Mouse (Mus musculus) liver, embryonic 13.5 days (tissue): ENCODE measurements at regions not wholly inside any gene's neighbourhood (a gene's known extent, or its start where the extent isn't known, plus 50 kb on each side); places are given as distances from the start of the nearest gene placed in this dataset.
"Not testable (repeated sequence)": the region's sequence is repeated elsewhere in the genome, so short reads cannot be mapped to it uniquely, and the experiment has no call there.

Experiments
- ATAC-seq: fragments of 200-750 bp; cut with Nextera tagmentation; 2 replicates; pipeline ENCODE4 v1.8.0; 2017; ENCODE audit warnings: low read depth, mild to moderate bottlenecking, moderate number of reproducible peaks, moderate library complexity
- DNase-seq: peaks from one replicate; pipeline ENCODE4 v3.0.0; 2022
- H3K27ac ChIP-seq: fragments of 300-500 bp; sonication (generic); 2 replicates; pipeline ENCODE4 v1.5.1; 2015; ENCODE audit warnings: moderate library complexity, mild to moderate bottlenecking, inconsistent platforms
- H3K27me3 ChIP-seq: fragments of 300-500 bp; sonication (generic); 2 replicates; pipeline ENCODE4 v1.6.1; 2015; ENCODE audit warnings: mild to moderate bottlenecking, inconsistent platforms
- H3K36me3 ChIP-seq: fragments of 300-500 bp; sonication (generic); 2 replicates; pipeline ENCODE4 v1.6.1; 2015; ENCODE audit warnings: mild to moderate bottlenecking, inconsistent platforms
- H3K4me1 ChIP-seq: fragments of 300-500 bp; sonication (generic); replicated peaks from 2 replicates; pipeline ENCODE4 v1.6.1; 2015; ENCODE audit warnings: inconsistent platforms
- H3K4me2 ChIP-seq: fragments of 300-500 bp; sonication (generic); 2 replicates; pipeline ENCODE4 v1.6.1; 2015; ENCODE audit warnings: inconsistent platforms, mild to moderate bottlenecking, moderate library complexity
- H3K4me3 ChIP-seq: fragments of 300-500 bp; sonication (generic); replicated peaks from 2 replicates; pipeline ENCODE4 v1.5.1; 2015; ENCODE audit warnings: mild to moderate bottlenecking, inconsistent platforms
- H3K9ac ChIP-seq: fragments of 300-500 bp; sonication (generic); 2 replicates; pipeline ENCODE4 v1.6.1; 2015; ENCODE audit warnings: mild to moderate bottlenecking, inconsistent platforms
- H3K9me3 ChIP-seq: fragments of 300-500 bp; sonication (generic); replicated peaks from 2 replicates; pipeline ENCODE4 v1.6.1; 2016; ENCODE audit warnings: inconsistent platforms
- WGBS: fragments of 180-500 bp; shearing (Covaris S2); methylation state at CpG from one replicate; pipeline ENCODE4 v1.1.7; 2015; ENCODE audit not compliant: insufficient replicate concordance; 5-methylcytosine and 5-hydroxymethylcytosine counted together

- H3K4me3 ChIP-seq, H3K27me3 ChIP-seq, H3K9me3 ChIP-seq, DNase-seq, H3K36me3 ChIP-seq, ATAC-seq, H3K9ac ChIP-seq, H3K27ac ChIP-seq, H3K4me2 ChIP-seq, H3K4me1 ChIP-seq: not testable (repeated sequence)
- WGBS, result 19% methylated on average over 1 of the region's 1 CpGs
These were observed 84.3 kb downstream of the 1810013L24Rik start for GRCm38 (mm10) chr16:8914183-8914582.

GRCm38 (mm10) chr16:8916091-8916490 is 86.2 kb downstream of the 1810013L24Rik start:
- Histone ChIP-seq H3K4me1 (no peaks in the 10 kb centered on the region), H3K9ac (no peak overlapping the region), H3K27ac (no peak overlapping the region), H3K27me3 (no peaks in the 10 kb centered on the region), H3K4me2 (no peak overlapping the region), H3K9me3 (no peaks in the 10 kb centered on the region), H3K36me3 (no peaks in the 10 kb centered on the region), H3K4me3 (no peak overlapping the region)
- no peak for DNase-seq
- ATAC-seq, result no peak
- 43% methylated on average over 7 of the region's 7 CpGs for WGBS

GRCm38 (mm10) chr16:8918741-8919535 is 89.0 kb downstream of the 1810013L24Rik start:
- no peaks in the 10 kb centered on the region for H3K4me1 ChIP-seq
- no peak overlapping the region for H3K4me2 ChIP-seq
- H3K9me3 ChIP-seq, result no peaks in the 10 kb centered on the region
- no peak overlapping the region for H3K4me3 ChIP-seq
- no peaks in the 10 kb centered on the region for H3K36me3 ChIP-seq
- H3K27me3 ChIP-seq, result no peaks in the 10 kb centered on the region
- H3K9ac ChIP-seq, result no peak overlapping the region
- 67% methylated on average over 9 of the region's 9 CpGs for WGBS
- no peak for ATAC-seq
- no peak for DNase-seq
- no peak overlapping the region for H3K27ac ChIP-seq

GRCm38 (mm10) chr16:8924732-8925131 is 94.8 kb downstream of the 1810013L24Rik start:
- Histone ChIP-seq H3K27ac (no peak overlapping the region), H3K4me3 (no peak overlapping the region), H3K4me1 (no peaks in the 10 kb centered on the region), H3K9me3 (no peaks in the 10 kb centered on the region), H3K36me3 (no peaks in the 10 kb centered on the region), H3K9ac (no peak overlapping the region), H3K4me2 (no peak overlapping the region), H3K27me3 (no peaks in the 10 kb centered on the region)
- ATAC-seq, result no peak
- WGBS, result 66% methylated on average over 4 of the region's 4 CpGs
- DNase-seq, result no peak

DNA sequence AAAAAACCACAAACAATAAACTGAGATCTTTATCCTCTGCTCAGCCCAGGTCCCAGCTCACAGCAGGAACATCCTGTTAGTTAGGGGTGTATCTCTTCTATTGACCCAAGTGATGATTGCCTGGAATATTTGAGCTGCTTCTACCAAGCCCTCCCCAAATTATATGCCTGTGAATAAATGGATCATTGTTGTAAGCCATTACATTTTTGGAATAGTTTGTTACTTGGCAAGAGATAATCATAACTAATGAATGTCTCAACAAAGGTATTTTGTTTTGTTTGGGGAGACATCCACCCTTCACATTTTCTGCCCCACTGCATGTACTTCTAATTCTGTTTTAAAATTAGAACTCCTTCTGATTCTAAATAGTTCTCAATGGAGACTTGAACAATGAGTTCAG is 102.1 kb downstream of the 1810013L24Rik start:
- no peaks in the 10 kb centered on the region for H3K36me3 ChIP-seq

DNA sequence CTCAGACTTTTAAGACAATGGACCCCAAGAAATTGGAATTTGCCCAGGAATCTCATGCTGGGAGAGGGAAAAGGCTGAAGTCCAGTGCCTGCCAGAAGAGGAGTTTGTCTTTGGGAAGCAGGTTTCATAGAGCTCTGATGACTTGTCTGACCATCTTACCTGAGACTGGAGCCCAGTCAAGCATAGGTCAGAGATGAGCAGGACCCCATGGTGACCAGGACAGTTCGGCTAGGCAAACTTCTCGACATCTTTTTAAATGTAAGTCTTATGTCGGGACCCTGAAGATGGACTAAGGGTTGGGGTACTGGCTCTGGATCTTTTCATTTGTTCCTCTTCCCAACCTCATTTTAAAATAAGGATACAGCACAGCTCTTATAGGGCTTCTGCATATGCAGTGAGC is 103.2 kb downstream of the 1810013L24Rik start:
- Histone ChIP-seq H3K4me1 (no peaks in the 10 kb centered on the region), H3K27ac (no peak overlapping the region), H3K9me3 (no peaks in the 10 kb centered on the region), H3K27me3 (no peaks in the 10 kb centered on the region), H3K4me2 (no peak overlapping the region), H3K4me3 (no peak overlapping the region), H3K9ac (no peak overlapping the region), H3K36me3 (no peaks in the 10 kb centered on the region)
- WGBS, result 86% methylated on average over 3 of the region's 3 CpGs
- ATAC-seq (no peak), DNase-seq (no peak)

More for the DNA sequence above, 102.1 kb downstream of the 1810013L24Rik start:
- no peak overlapping the region for H3K4me2 ChIP-seq
- H3K27ac ChIP-seq, result no peak overlapping the region
- no peak overlapping the region for H3K4me3 ChIP-seq
- no peaks in the 10 kb centered on the region for H3K9me3 ChIP-seq
- no peaks in the 10 kb centered on the region for H3K27me3 ChIP-seq
- ATAC-seq (no peak), DNase-seq (no peak)
- no peak overlapping the region for H3K9ac ChIP-seq
- no peaks in the 10 kb centered on the region for H3K4me1 ChIP-seq

DNA sequence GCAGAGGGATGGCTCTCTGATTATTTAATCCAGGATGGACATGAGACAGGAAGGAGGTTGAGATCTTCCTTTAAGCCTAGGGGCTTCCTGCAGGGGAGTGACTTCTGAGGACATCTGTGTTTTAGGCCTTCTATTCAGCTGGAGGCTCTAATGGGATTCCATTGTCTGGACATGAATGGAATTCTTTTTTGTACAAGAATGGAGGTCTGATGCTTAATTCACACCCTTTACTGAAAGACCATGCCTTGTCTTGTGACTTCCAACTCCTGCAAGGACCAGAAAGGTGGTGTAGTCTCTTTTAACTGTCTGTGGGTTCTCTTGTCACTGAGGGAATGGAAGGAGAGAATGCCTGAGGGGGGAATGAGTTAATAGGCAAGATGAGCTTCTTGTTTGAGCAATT is 106.5 kb downstream of the 1810013L24Rik start:
- H3K9ac ChIP-seq, result no peak overlapping the region
- H3K27ac ChIP-seq, result no peak overlapping the region
- H3K27me3 ChIP-seq, result no peaks in the 10 kb centered on the region
- H3K36me3 ChIP-seq, result no peaks in the 10 kb centered on the region
- no peak for ATAC-seq
- H3K4me1 ChIP-seq, result no peaks in the 10 kb centered on the region
- no peaks in the 10 kb centered on the region for H3K9me3 ChIP-seq
- no peak for DNase-seq
- no peak overlapping the region for H3K4me2 ChIP-seq
- no peak overlapping the region for H3K4me3 ChIP-seq

- Histone ChIP-seq H3K4me1 (no peaks in the 10 kb centered on the region), H3K27ac (no peak overlapping the region), H3K4me3 (no peak overlapping the region), H3K4me2 (no peak overlapping the region), H3K36me3 (no peaks in the 10 kb centered on the region), H3K9me3 (no peaks in the 10 kb centered on the region), H3K9ac (no peak overlapping the region), H3K27me3 (no peaks in the 10 kb centered on the region)
- 29% methylated on average over 5 of the region's 5 CpGs for WGBS
- ATAC-seq (no peak), DNase-seq (no peak)
These were observed 108.6 kb downstream of the 1810013L24Rik start for GRCm38 (mm10) chr16:8938516-8938915.

DNA sequence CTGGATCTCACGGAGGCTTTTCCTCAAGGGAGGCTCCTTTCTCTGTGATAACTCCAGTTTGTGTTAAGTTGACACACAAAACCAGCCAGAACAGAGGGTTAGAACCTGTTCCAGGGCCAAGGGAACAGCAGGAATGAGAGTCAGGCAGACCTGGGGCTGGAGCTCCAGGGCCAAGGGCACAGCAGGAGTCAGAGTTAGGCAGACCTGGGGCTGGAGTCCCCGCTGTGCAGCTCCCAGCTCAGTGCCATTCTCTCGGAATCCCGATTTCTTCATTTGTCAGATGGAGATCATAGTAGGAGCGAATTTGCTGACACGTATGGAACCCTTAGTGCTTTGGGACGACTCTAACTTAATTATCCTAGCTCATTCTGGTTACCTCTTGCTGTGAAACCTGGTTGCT is 109.2 kb downstream of the 1810013L24Rik start:
- Histone ChIP-seq H3K4me2 (no peak overlapping the region), H3K27me3 (no peaks in the 10 kb centered on the region), H3K4me1 (no peaks in the 10 kb centered on the region), H3K9ac (no peak overlapping the region), H3K36me3 (no peaks in the 10 kb centered on the region), H3K4me3 (no peak overlapping the region), H3K9me3 (no peaks in the 10 kb centered on the region), H3K27ac (no peak overlapping the region)
- ATAC-seq (no peak), DNase-seq (no peak)
- WGBS, result 23% methylated on average over 7 of the region's 7 CpGs

DNA sequence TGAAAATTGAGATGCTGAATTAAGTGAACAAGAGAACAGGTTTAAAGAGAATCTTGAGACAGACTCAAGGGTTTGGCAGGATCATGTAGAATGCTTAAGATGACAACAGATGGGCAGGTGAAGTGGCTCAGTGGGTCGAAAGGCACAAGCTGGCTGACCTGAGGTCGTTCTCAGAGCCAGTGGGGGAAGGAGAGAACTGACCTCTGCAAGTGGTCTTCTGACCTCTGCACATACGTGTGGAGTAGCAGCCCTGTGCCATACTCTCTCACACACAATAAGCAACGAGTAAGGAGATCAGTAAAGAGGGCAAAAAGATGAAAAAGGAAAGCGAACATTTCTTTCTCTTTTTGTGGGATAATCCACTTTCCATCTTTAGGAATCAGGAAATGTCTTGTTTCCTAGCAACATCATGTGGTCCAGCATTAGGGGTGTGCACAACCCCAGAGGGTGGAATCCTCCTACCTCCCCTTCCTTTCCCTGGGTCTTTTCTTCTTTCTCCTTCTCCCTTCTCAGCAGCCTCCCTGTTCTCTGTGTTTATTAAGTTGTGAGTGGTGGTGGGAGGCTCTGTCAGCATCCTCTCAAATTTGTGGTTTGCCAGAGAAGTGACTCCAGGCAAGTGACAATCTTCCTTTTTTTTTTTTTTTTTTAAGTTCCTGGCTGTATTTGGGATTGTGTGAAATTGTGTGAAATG is 114.7 kb downstream of the 1810013L24Rik start:
- no peaks in the 10 kb centered on the region for H3K4me1 ChIP-seq
- H3K36me3 ChIP-seq, result no peaks in the 10 kb centered on the region
- H3K27me3 ChIP-seq, result no peaks in the 10 kb centered on the region
- 46% methylated on average over 5 of the region's 5 CpGs for WGBS
- no peak overlapping the region for H3K4me2 ChIP-seq
- H3K9me3 ChIP-seq, result no peaks in the 10 kb centered on the region
- no peak overlapping the region for H3K27ac ChIP-seq
- no peak overlapping the region for H3K4me3 ChIP-seq
- DNase-seq (no peak), ATAC-seq (no peak)
- no peak overlapping the region for H3K9ac ChIP-seq

DNA sequence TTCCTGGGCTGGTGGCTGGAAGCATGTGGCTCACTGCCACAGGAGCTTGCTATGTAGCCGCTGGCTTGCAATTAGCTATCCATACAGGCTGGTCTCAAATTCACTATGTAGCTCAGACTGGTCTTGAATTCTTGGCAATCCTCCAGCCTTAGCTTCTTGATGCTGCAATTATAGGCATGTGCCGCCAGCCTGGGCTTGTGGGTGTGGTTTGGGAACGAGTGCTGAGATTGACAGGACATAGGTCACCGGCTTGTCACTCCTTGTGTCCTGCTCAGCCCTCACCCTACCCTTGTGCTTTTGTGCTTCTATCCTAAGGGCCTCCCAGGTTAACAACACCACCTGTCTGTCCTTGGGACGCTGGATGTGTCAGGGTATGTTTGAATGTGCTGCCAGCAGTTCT is 117.9 kb downstream of the 1810013L24Rik start:
- no peak overlapping the region for H3K27ac ChIP-seq
- H3K4me2 ChIP-seq, result no peak overlapping the region
- no peak for ATAC-seq
- H3K9me3 ChIP-seq, result no peaks in the 10 kb centered on the region
- no peaks in the 10 kb centered on the region for H3K27me3 ChIP-seq
- H3K9ac ChIP-seq, result no peak overlapping the region
- no peak overlapping the region for H3K4me3 ChIP-seq
- H3K36me3 ChIP-seq, result no peaks in the 10 kb centered on the region
- WGBS, result 51% methylated on average over 5 of the region's 5 CpGs
- no peaks in the 10 kb centered on the region for H3K4me1 ChIP-seq
- no peak for DNase-seq
